Mouse (Mus musculus): Measurements from ENCODE around the gene Stx6. TPM values are rescaled to one million over a fixed set of nuclear protein-coding genes. Genes with fewer than 3 reads are reported as not detected.

The Stx6 gene
- polyA plus RNA-seq, 1 experiment, result 20.4 TPM

DNA sequence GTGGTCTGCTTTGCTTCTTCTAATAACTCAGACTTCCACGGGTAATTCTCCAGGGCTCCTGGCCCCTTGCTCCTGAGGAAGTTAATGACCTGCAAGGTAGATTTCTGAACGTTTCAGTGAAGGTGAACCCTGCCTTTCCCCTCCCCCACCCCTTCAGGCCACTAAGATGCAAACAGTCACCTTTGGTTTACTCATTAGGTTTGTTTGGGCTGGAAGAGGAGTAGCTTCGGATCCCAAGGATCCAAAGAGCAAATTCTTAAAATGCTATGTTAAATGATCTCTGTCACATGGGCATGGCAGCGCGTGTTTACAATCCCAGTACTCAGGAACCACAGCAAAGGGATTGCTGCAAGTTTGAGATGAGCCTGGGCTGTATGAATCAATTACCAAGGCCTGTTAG lies 88.9 kb downstream of the Stx6 start:
- DNase-seq (ENCODE audit: low read depth, low spot score), result no peak
- WGBS, result 20% methylated on average over 5 of the region's 5 CpGs

DNA sequence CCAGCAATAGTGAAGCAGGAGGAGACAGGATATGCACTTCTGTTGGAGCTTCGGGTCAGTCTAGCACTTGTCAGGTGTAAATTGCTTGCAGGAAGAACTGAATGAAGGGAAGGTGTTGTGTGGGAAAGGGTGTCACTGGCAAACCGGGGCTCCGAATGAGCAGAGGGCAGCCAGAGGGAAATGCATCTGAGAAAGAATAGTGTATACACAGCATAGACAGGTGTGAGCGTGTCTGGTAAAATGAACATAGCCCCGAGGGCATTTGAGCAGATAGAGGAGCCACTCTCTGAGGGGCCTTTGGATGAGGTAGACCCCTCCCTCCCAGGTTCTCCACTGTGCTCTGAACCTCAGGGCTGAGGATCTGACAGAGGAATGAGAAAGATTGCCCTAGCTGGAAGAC lies 89.5 kb downstream of the Stx6 start:
- 48% methylated on average over 5 of the region's 5 CpGs for WGBS
- DNase-seq (ENCODE audit: low read depth, low spot score), result no peak

DNA sequence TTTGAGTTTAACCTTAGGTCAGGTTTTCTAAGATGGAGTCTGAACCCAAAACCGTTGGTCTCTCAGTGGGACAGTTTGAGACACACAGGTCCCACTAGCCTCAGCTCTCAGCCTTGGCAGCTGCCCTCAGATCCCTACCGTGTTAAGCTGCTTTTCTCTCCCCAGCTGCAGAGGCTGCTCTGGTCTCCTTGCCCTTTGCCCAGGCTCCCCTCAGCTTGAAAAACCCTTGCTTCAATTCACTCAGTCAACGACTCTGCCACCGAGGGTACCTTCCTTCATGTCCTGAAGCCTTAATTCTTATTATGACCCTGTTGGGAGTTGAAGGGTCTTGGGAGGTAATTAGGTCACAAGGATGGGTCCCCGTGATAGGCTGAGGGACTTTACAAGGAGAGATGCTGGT lies 91.4 kb downstream of the Stx6 start:
- DNase-seq (ENCODE audit: low read depth, low spot score), result no peak
- 37% methylated on average over 5 of the region's 5 CpGs for WGBS

DNA sequence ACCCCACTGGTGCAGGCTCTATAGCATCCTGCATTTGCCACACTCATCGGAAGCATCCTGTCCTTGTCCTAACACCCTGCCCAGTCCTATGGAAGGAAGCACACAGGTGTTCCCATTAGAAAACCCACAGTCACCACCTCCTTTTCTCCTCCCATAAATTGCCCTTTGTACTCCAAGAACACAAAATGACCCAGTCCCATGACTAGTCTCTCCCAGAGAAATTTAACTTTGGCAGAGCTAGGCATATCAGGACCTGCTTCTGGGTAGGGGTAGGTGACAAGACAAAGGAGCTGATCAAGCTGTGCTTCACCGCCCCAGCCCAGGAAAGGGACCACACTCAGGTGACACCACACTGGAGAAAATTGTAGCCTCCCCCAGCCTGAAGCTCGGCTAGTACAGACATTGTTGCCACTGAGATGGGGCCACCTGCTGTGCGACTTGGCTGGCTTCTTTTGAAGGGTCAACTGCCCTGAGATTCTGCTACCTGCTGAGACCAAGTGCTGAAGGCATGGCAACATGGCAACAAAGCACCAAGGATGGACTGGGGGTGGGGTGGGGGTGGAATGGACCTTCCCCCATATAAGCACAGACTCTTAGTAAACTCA lies 92.1 kb downstream of the Stx6 start:
- no peak for DNase-seq (ENCODE audit: low read depth, low spot score)
- WGBS, result 47% methylated on average over 4 of the region's 4 CpGs

DNA sequence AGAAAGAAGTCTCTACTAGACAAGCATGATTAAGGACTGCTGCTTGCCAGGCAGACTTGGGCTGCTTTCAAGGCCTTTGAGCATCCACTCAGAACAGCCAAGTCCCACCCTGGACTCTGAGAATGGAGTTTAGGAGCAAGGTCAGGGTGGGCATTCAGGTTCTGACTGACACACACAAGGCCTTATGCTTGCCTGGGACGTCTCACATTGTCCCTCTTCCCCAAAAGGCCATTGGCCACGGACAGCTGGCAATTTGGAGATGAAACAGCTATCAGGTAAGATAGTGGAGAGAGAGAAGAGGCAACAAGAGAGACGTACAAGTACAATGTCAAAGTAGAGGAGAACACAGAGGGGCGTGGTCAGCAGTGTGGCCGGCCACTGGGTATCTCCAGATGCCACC lies 93.1 kb downstream of the Stx6 start:
- no peak for DNase-seq (ENCODE audit: low read depth, low spot score)
- WGBS, result 73% methylated on average over 5 of the region's 5 CpGs

DNA sequence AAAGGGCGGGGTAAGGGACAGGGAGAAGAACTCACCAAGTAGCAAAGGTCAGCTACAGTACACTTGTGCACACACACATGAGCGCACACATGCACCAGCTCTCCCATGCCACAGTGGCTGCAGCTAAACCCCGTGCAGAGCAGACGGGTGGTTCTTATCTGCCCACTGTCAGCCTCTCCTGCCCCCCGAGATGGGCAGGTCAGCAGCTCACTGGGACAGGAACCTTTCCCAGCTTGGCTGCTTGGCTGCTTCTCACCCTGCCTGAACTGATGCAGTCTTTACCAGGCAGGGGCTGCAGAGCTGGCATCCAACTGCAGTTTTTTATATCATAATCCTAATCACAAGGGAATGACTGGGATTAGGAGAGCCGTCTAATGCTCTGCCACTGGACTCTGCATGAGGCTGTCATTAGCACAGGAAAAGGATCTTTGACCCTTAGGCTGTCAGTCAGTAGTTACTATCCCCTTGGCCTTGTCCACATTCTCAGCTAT lies 94.2 kb downstream of the Stx6 start:
- 37% methylated on average over 6 of the region's 6 CpGs for WGBS
- DNase-seq (ENCODE audit: low read depth, low spot score), result no peak

DNA sequence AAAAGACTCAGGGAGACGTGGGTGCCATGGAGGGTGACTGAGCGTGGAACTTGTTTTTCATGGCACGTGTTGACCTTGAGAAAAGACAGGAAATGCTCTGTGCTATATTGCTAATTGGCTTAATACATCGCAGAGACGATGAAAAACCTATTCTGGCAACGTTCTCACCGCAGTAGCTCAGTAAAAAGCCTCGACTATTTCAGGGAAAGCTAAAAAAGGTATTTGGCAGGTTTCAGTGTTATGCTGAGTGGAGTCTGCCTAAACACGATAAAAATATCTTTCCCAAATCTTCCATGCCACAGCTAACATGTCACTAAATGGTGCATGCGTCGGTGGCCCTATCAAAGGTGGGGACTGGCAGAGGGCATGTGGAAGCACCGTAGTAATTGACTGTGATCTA lies 94.6 kb downstream of the Stx6 start:
- 68% methylated on average over 12 of the region's 12 CpGs for WGBS
- DNase-seq (ENCODE audit: low read depth, low spot score), result no peak

DNA sequence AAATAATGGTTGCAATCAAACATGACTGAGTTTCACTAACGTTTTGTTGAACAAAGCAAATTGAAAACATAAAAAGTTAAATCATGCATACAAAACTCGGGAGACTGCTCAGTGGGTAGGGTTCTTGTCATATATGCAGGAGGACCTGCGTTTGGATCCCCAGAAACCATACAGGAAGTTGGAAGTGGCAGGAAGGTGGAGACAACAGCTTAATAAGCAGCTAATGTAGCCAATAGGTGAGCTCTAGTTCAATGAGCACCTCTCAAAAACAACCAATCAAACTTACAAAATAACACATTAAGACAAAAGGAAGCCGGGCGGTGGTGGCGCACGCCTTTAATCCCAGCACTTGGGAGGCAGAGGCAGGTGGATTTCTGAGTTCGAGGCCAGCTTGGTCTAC lies 95.8 kb downstream of the Stx6 start:
- WGBS, result 88% methylated on average over 8 of the region's 8 CpGs

More for the DNA sequence above, 95.8 kb downstream of the Stx6 start:
- no peak for DNase-seq (ENCODE audit: low read depth, low spot score)

Other genes with a start within 250 kb of the Stx6 start
- 25.3 and 39.5 TPM in 2 replicates for gene Ier5, start 59.1 kb upstream of the Stx6 start, polyA plus RNA-seq (2012; rRNA removed)
- 1.1 and 2.0 TPM in 2 replicates for gene Mr1, start 11.9 kb upstream of the Stx6 start, polyA plus RNA-seq (2012; rRNA removed)
- 2.4 and 2.8 TPM in 2 replicates for gene BC034090, start 85.7 kb downstream of the Stx6 start, polyA plus RNA-seq (2012; rRNA removed)

All from large intestine, adult 2 months (tissue).